Mouse (Mus musculus): Measurements from ENCODE around the gene Snai1. TPM values are rescaled to one million over a fixed set of nuclear protein-coding genes. Genes with fewer than 3 reads are reported as not detected.

Gene Snai1
- polyA plus RNA-seq, 1 experiment from 2014 or later: 17.4 TPM

Other genes with a start within 250 kb of the Snai1 start
- gene B4galt5, start 189.0 kb upstream of the Snai1 start, polyA plus RNA-seq (2014; fragmentation: Nextera tagmentation; extraction: Ambion mirVana): 9.6 and 10.6 TPM in 2 replicates
- 21.0 and 23.2 TPM in 2 replicates for gene Slc9a8, start 116.5 kb upstream of the Snai1 start, polyA plus RNA-seq (2014; fragmentation: Nextera tagmentation; extraction: Ambion mirVana)
- gene Rnf114, start 45.5 kb upstream of the Snai1 start, polyA plus RNA-seq (2014; fragmentation: Nextera tagmentation; extraction: Ambion mirVana): 82.8 and 85.0 TPM in 2 replicates
- gene Spata2, start 45.3 kb upstream of the Snai1 start, polyA plus RNA-seq (2014; fragmentation: Nextera tagmentation; extraction: Ambion mirVana): 13.9 and 15.1 TPM in 2 replicates
- gene Ube2v1, start 93.9 kb downstream of the Snai1 start, polyA plus RNA-seq (2014; fragmentation: Nextera tagmentation; extraction: Ambion mirVana): 254 and 279 TPM in 2 replicates
- 6.1 and 7.7 TPM in 2 replicates for gene Gm20431, start 123.3 kb downstream of the Snai1 start, polyA plus RNA-seq (2014; fragmentation: Nextera tagmentation; extraction: Ambion mirVana)
- 2.8 and 12.4 TPM in 2 replicates for gene Cebpb, start 150.7 kb downstream of the Snai1 start, polyA plus RNA-seq (2014; fragmentation: Nextera tagmentation; extraction: Ambion mirVana)
- gene Tmem189, start 151.6 kb downstream of the Snai1 start, polyA plus RNA-seq (2014; fragmentation: Nextera tagmentation; extraction: Ambion mirVana): 35.1 and 42.0 TPM in 2 replicates